Mouse (Mus musculus) heart, adult 2 months (tissue): ENCODE measurements around the gene Hoxa11. TPM values are rescaled to one million over a fixed set of nuclear protein-coding genes. Genes with fewer than 3 reads are reported as not detected.

ENCODE experiments used
- DNase-seq, 2 experiments: peaks; one replicate each; pipeline ENCODE4 v3.0.0; 2021
- H3K27ac ChIP-seq: fragments of 200-600 bp; 2 replicates; pipeline ENCODE4 v1.8.1; 2022
- H3K27me3 ChIP-seq: fragments of 200-500 bp; 2 replicates; pipeline ENCODE4 v1.6.1; 2012; ENCODE audit warnings: mild to moderate bottlenecking, low read length, inconsistent platforms, mixed read lengths; ENCODE audit not compliant: control insufficient read depth, insufficient read depth
- H3K36me3 ChIP-seq: fragments of 200-500 bp; 2 replicates; pipeline ENCODE4 v1.6.1; 2012; ENCODE audit warnings: low read length, inconsistent platforms; ENCODE audit not compliant: control insufficient read depth, insufficient read depth
- H3K4me1 ChIP-seq: fragments of 200-500 bp; 2 replicates; pipeline ENCODE4 v1.6.1; 2011; ENCODE audit warnings: low read length; ENCODE audit not compliant: control insufficient read depth, insufficient read depth
- H3K4me3 ChIP-seq: fragments of 200-600 bp; 2 replicates; pipeline ENCODE4 v1.8.1; 2022
- H3K79me2 ChIP-seq: fragments of 200-500 bp; replicated peaks from 2 replicates; pipeline ENCODE4 v1.6.1; 2012; ENCODE audit warnings: mild to moderate bottlenecking, inconsistent platforms, low read length, moderate library complexity, mixed read lengths; ENCODE audit not compliant: control insufficient read depth, insufficient read depth
- H3K9ac ChIP-seq: fragments of 200-500 bp; 2 replicates; pipeline ENCODE4 v1.6.1; 2012; ENCODE audit warnings: low read depth, mild to moderate bottlenecking, control low read depth, inconsistent platforms, low read length, mixed read lengths
- CTCF ChIP-seq: fragments of 200-600 bp; IDR thresholded peaks from 2 replicates; pipeline ENCODE4 v1.8.1; 2022; ENCODE audit warnings: antibody characterized with exemption, mild to moderate bottlenecking, moderate library complexity
- EP300 ChIP-seq: fragments of 200-500 bp; IDR thresholded peaks from 2 replicates; pipeline ENCODE4 v1.6.1; 2011; ENCODE audit warnings: low read depth, low read length, control low read depth; ENCODE audit not compliant: insufficient read depth
- POLR2A ChIP-seq: fragments of 200-500 bp; IDR thresholded peaks from 2 replicates; pipeline ENCODE4 v1.6.1; 2011; ENCODE audit warnings: mild to moderate bottlenecking, low read depth, low read length, control low read depth; ENCODE audit not compliant: insufficient read depth
- WGBS: fragments of 180-500 bp; shearing (Covaris S2); methylation state at CpG from one replicate; pipeline ENCODE4 v1.1.7; 2018; 5-methylcytosine and 5-hydroxymethylcytosine counted together
- intact Hi-C: fragments of 180-260 bp; cut with DNase I; formaldehyde crosslinking; loops from one replicate; pipeline ENCODE4 v1.15.1; 2025
- polyA plus RNA-seq: library from polyadenylated mRNA; depleted of rRNA; stranded (reverse); fragments of >200 nt; gene quantifications from 2 replicates; pipeline ENCODE4 v1.2.3, GENCODE M21; 2012
- total RNA-seq, 2 experiments: library from RNA; stranded (reverse); gene quantifications; 2 replicates each; pipeline ENCODE4 v1.2.3; 2021

The Hoxa11 gene
- total and polyA plus RNA-seq, 3 experiments: not detected

- no peak overlapping the region for H3K9ac ChIP-seq
- no peak overlapping the region for H3K4me3 ChIP-seq
- no peak for DNase-seq
- H3K27me3 ChIP-seq: peaks cover 39% of the 10 kb centered on the region
- 3% methylated on average over 36 of the region's 36 CpGs for WGBS
- H3K79me2 ChIP-seq: no peaks in the 10 kb centered on the region
- peaks cover 1% of the 10 kb centered on the region; the same call in 1 of the 2 replicates for H3K4me1 ChIP-seq
- no peak for TF ChIP-seq EP300
- TF ChIP-seq CTCF: no peak
- TF ChIP-seq POLR2A: no peak
- H3K36me3 ChIP-seq: no peaks in the 10 kb centered on the region
- H3K27ac ChIP-seq: no peak overlapping the region
- intact Hi-C loops: loop anchor here (5.0 kb wide), 2 partner anchors 348 to 843 kb away; no protein-coding TSS in a partner anchor
Measured at GRCm38 (mm10) chr6:52224895-52225611, 20.6 kb downstream of the Hoxa11 start.

- peaks cover 1% of the 10 kb centered on the region; the same call in 1 of the 2 replicates for H3K4me1 ChIP-seq
- H3K9ac ChIP-seq: no peak overlapping the region
- intact Hi-C loops: loop anchor here (5.0 kb wide), 2 partner anchors 347 to 842 kb away; no protein-coding TSS in a partner anchor
- no peak overlapping the region for H3K4me3 ChIP-seq
- WGBS: 12% methylated on average over 24 of the region's 24 CpGs
- H3K36me3 ChIP-seq: no peaks in the 10 kb centered on the region
- no peak overlapping the region for H3K27ac ChIP-seq
- no peak for TF ChIP-seq EP300
- TF ChIP-seq POLR2A: no peak
- no peak for TF ChIP-seq CTCF
- peaks cover 35% of the 10 kb centered on the region for H3K27me3 ChIP-seq
- no peaks in the 10 kb centered on the region for H3K79me2 ChIP-seq
- no peak for DNase-seq
Measured at GRCm38 (mm10) chr6:52223939-52224760, 21.5 kb downstream of the Hoxa11 start.

GRCm38 (mm10) chr6:52222729-52223128, 22.9 kb downstream of the Hoxa11 start:
- no peak for DNase-seq
- Histone ChIP-seq H3K9ac (no peak overlapping the region), H3K4me1 (peaks cover 1% of the 10 kb centered on the region; the same call in 1 of the 2 replicates), H3K27me3 (peaks cover 38% of the 10 kb centered on the region), H3K79me2 (no peaks in the 10 kb centered on the region), H3K4me3 (no peak overlapping the region), H3K36me3 (no peaks in the 10 kb centered on the region), H3K27ac (no peak overlapping the region)
- TF ChIP-seq EP300: no peak
- no peak for TF ChIP-seq POLR2A
- TF ChIP-seq CTCF: no peak
- intact Hi-C loops: loop anchor here (5.0 kb wide), 2 partner anchors 345 to 840 kb away; no protein-coding TSS in a partner anchor
- 48% methylated on average over 13 of the region's 13 CpGs for WGBS

- H3K9ac ChIP-seq: no peak overlapping the region
- no peaks in the 10 kb centered on the region for H3K36me3 ChIP-seq
- DNase-seq: peak in 1 of 2 experiments; percentile 20
- 14% methylated on average over 21 of the region's 21 CpGs for WGBS
- H3K4me1 ChIP-seq: peaks cover 1% of the 10 kb centered on the region; the same call in 1 of the 2 replicates
- H3K79me2 ChIP-seq: no peaks in the 10 kb centered on the region
- TF ChIP-seq POLR2A (no peak), EP300 (no peak), CTCF (no peak)
- H3K27me3 ChIP-seq: peaks cover 42% of the 10 kb centered on the region
- H3K27ac ChIP-seq: no peak overlapping the region
- intact Hi-C loops: loop anchor here (1.0 to 5.0 kb wide), 4 partner anchors 11 to 840 kb away; no protein-coding TSS in a partner anchor
- no peak overlapping the region; the same call in 1 of the 2 replicates for H3K4me3 ChIP-seq
Measured at GRCm38 (mm10) chr6:52221993-52222685, 23.5 kb downstream of the Hoxa11 start.

GRCm38 (mm10) chr6:52221337-52221992, 24.1 kb downstream of the Hoxa11 start, which contains the start of gene Hoxa7:
Gene Hoxa7, minus strand, starts transcription at chr6:52221854.
- Histone ChIP-seq H3K4me3 (peak within 1 kb of the TSS; percentile 58), H3K36me3 (no peaks in the 10 kb centered on the region), H3K79me2 (no peaks in the 10 kb centered on the region), H3K4me1 (peaks cover 1% of the 10 kb centered on the region; the same call in 1 of the 2 replicates), H3K27me3 (peaks cover 43% of the 10 kb centered on the region), H3K27ac (no peak within 1 kb of the TSS), H3K9ac (peak within 1 kb of the TSS; percentile 39)
- intact Hi-C loops: loop anchor here (1.0 to 5.0 kb wide), 4 partner anchors 10 to 839 kb away; no protein-coding TSS in a partner anchor
- 2% methylated on average over 46 of the region's 46 CpGs for WGBS
- peak; percentile 84 to 91 for DNase-seq
- TF ChIP-seq CTCF (no peak), EP300 (peak; percentile 90; the same call in 1 of the 2 replicates), POLR2A (no peak)
